Mouse (Mus musculus) layer of hippocampus, adult 18-20 months (tissue): ENCODE results near the gene Notch3. TPM values are rescaled to one million over a fixed set of nuclear protein-coding genes. Genes with fewer than 3 reads are reported as not detected.
"Not testable (repeated sequence)": the region's sequence is repeated elsewhere in the genome, so short reads cannot be mapped to it uniquely, and the experiment has no call there.

ENCODE experiments used
- DNase-seq, 2 experiments: peaks; one replicate each; pipeline ENCODE4 v3.0.0; 2022; ENCODE audit warnings: low spot score in 2 of 2
- long read RNA-seq: library from polyadenylated mRNA; stranded (forward); transcript quantifications from one replicate; pipeline ENCODE4 v2.0.0, GENCODE M21; 2021
- total RNA-seq, 2 experiments: library from RNA; stranded (reverse); gene quantifications; 2 replicates each; pipeline ENCODE4 v1.2.3; 2021

The Notch3 gene
- 1 to 10 TPM; 4.4 to 5.0 TPM for total RNA-seq
- long read RNA-seq, full-length matches to known transcripts = 3 of 3 reads
- long read RNA-seq, partial matches to known transcripts = 0 of 3 reads
- long read RNA-seq, other reads (novel, unspliced or antisense) = 0 of 3 reads

DNA sequence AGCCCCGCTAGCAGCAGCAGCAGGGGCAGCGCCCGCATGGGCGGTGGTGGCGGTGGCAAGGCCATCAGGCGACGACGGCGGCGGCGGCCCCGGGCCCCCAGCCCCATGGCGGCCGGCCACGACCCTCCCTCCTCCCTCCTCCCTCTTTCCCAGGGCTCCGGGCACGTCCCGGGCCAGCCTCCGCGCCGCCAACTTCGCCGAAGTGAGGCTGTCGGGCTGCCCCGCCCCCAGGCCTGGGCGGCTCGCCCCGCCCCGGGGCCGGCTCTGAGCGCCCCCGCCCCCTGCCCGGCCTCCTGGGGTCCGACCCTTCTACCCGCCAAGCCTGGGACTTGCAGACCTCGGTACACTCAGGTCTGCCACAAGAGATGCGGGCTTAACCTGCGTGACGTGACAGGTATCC is at the start of gene Notch3:
Gene Notch3 (minus strand): TSS at position 166 of the 400 bp plus-strand sequence.
- no peak for DNase-seq

DNA sequence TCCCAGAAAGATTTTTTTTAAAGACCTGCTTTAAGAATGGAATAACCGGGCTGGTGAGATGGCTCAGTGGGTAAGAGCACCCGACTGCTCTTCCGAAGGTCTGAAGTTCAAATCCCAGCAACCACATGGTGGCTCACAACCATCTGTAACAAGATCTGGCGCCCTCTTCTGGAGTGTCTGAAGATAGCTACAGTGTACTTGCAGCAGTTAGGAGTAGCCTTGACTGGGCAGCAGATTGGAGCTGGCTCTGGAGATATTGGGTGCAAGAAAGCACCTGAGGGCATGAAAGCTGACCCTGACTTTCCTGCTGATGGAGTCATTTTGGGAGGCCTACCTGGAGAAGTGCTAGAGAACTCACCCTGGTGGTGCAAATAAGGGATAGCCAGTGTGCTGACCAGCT is 48.9 kb upstream of the Notch3 start:
- DNase-seq = not testable (repeated sequence)

DNA sequence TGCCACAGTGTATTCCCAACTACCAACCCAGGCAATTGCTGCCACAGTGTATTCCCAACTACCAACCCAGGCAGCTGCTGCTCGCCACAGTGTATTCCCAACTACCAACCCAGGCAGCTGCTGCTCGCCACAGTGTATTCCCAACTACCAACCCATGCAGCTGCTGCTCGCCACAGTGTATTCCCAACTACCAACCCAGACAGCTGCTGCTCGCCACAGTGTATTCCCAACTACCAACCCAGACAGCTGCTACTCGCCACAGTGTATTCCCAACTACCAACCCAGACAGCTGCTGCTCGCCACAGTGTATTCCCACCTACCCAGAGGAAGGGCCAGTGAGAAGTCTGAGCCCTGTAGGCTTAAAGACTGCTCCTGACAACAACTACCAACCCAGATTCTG is 44.9 kb upstream of the Notch3 start:
- not testable (repeated sequence) for DNase-seq

DNA sequence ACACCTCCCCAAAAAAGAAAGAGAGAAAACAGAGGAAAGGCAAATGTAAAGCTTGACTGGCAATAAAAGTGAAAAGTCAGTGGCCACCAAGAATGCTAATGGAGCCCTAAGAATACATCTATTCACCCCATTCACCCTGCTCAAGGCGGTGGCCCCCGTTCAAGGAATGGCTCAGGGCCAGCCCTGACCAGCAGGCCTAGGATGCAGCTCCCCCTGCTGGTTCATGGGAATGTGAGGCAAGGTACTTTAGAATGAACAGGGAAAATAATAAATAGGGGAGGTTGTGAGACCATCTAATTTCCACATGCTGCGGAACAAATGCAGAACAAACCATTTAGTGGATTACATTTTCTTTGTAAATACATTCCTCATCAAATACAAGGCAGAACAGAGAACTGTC is 43.1 kb upstream of the Notch3 start:
- peak in 1 of 2 experiments; percentile 63 for DNase-seq

DNA sequence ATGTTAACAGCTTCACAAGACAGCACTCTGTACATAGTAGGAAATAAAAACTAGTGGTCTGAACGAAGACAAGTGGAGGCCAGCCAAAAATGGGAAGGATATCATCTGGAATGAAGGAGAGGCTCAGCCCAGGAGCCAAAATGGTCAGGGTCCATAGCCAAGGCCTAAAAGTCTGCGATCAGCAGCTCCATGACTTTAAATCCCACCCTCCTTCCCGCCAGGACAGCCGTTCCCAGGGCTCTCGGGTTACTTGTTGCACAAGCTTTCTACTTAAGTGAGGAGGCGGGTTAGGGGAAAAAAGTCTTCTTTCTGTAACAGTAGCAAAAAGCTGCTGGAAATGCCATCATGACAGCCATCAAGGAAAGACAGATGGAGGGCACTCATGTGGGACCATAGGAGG is 42.5 kb upstream of the Notch3 start:
- no peak for DNase-seq

DNA sequence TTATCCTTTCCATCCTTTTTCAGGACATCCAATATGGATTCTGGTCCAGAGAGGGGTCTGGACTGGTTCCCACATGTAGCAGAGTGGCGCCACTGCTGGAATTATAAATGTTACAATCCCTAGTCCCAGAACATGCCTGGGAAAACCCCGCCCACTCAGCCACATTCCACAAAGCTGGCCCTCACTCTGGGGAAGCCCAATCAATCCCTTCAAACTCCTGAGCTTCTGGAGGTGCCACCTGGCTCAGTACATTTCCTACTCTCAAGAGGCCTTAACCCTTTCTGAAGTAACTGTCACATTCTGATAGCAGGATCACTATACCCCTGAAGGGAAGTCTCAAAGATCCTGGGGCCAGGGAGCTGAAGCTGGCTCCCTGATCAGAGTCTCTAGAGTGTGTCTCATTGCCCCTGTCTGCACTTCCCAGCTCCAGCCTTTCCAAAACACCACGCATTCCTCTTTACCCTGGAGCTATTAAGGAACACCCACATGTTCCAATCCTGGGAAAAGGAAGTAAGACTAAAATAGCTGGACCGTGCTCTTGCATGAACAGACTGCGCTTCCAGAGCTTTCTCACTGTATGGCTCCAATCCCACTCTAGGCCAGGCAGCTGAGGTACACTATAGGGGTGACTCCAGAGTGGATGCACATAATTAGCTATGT is 41.1 kb upstream of the Notch3 start:
- DNase-seq = peak in 1 of 2 experiments; percentile 25

DNA sequence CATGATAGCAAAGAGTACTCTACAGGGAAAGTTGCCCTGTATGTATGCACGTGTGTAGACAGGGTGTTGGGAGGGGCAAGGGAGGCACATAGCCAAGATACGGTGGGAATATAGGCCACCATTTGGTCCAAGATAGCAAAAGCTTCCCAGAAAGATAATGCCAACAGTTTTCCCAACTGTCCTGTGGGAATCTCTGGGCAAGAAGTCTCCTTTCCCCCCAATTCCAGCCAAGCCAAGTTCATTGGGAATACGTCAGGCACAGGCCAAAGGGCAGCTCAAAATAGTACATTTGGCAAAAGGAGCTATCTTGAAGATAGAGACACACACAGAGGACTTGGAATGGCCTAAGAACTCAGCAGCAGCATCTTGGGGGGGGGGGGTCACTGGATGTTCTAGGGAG is 38.7 kb upstream of the Notch3 start:
- no peak for DNase-seq

DNA sequence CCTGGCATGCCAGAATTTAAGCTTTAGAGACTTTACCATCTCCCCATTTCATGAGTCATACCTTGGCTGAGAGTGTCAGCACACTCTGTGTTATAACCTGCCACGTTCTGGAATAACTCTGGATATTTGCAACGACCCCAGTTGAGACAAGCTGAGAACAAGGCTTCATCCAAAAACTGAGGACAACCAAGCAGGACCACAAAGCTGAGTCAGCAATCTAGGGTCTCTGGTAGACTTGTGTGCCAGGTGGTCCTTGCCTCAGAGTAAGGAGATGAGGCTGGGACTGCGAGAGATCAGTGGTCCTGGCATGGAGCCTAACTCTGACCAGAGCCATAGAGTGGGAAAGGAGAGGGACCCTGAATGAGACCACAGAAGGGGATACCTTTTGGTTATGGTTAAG is 36.3 kb upstream of the Notch3 start:
- DNase-seq = no peak

DNA sequence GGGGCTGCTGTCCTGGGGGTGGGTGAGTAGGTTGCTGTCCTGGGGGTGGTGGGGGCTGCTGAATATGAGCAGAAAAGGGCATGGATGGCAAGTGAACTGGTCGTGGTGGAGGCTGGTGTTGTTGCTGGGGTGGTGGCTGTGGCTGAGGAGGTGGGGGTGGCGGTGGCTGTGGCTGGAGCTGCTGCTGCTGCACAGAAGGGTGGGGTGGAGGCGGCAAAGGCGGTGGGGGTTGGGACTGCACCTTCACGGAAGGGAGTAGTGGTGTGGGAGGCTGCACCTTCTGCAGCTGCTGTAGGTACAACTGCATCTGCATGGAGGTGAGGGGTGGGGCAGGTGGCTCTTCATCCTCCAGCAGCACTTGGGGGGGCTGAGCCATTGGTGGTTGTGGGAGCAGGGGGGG is 34.4 kb upstream of the Notch3 start:
- DNase-seq = no peak

DNA sequence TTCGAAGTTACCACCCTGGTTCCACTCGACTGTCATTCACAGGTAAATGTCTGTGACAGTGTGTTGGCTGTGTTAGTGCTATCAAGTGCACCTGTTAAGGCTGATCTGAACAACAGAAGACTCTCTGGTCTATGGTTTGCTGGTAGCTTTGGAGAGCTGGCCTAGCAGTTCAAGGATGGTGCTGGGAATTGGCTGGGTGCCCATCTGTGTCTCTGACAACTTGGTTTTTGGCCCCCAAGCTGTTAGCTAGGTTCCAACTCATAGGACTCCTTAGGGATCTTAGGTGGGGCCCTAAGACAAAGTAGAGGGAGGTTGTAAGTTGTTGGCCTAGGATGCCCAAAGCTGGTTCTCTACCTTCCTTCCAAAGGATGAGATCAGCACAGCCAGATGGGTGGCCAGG is 33.1 kb upstream of the Notch3 start:
- no peak for DNase-seq

DNA sequence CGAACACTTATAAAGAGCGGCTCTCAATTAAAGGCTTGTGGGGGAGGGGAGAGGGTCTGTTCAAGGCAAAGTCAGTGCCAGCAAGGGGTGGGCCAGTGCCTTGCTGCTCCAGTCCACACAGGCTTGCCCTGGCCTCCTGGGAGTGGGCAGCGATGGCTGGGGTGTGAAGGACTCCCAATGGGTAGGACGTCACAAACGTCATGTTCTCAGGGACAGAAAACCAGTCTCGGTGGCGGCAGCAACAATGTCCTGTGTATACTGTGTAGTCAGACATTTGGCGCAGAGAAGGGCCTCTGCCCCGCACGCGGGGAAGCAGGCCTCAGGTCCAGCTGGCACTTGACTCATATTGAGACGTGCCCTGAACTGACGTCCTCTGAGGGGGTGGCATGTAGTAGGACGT is 30.5 kb upstream of the Notch3 start:
- DNase-seq = no peak

DNA sequence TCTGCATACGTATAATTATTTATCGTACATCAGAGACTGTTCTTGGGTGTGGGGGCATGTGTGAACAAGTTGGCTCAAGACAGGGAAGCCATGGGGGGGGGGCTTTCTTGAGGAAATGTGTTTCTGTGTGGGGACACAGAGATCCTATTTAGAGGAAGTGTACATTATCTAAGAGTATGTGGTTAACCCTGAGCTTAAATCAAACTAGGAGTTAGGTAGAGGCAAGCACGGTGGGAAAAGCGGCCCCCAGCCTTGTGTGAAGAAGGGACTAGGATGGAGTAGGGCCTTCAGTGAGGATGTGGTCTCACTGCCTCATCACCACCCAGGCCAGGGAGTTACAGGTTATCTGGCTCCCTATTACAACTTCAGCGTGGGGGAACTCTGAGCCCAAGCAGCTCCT is 29.1 kb upstream of the Notch3 start:
- no peak for DNase-seq

DNA sequence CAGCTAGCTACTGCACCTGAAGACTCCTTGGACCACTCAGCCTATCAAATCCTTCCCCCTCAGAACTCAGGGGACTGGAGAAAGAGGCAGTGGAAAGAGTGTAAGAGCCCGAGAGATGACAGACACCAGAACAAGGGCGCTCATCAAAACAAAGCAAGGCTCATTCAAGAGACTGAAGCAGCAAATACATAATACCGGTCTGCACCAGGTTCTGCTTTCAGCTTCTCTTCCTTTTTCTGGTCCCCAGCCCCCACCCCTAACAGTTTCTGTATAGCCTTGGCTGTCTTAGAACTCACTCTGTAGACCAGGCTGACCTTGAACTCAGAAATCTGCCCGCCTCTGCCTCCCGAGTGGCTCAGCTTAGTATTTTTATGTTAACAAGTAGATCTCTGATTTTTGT is 26.4 kb upstream of the Notch3 start:
- DNase-seq = no peak

DNA sequence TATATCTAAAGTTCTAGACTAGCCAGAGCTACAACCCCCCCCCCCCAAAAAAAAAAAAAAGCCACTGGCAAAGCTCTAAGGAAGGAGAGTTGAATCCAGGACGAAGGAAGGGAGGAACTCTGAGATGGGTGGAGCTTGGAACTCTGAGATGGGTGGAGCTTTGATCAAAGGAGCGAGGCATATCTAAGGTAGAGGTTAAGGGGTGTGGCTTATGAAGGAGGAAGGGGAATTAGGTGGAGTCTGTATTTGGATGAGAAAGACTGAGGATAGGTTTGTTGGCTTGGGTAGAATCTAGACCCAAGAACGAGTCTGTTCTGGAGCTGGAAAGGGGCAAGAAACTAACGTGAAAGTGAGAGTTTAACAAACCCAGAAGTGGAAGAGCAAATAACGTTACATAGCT is 23.2 kb upstream of the Notch3 start:
- no peak for DNase-seq

DNA sequence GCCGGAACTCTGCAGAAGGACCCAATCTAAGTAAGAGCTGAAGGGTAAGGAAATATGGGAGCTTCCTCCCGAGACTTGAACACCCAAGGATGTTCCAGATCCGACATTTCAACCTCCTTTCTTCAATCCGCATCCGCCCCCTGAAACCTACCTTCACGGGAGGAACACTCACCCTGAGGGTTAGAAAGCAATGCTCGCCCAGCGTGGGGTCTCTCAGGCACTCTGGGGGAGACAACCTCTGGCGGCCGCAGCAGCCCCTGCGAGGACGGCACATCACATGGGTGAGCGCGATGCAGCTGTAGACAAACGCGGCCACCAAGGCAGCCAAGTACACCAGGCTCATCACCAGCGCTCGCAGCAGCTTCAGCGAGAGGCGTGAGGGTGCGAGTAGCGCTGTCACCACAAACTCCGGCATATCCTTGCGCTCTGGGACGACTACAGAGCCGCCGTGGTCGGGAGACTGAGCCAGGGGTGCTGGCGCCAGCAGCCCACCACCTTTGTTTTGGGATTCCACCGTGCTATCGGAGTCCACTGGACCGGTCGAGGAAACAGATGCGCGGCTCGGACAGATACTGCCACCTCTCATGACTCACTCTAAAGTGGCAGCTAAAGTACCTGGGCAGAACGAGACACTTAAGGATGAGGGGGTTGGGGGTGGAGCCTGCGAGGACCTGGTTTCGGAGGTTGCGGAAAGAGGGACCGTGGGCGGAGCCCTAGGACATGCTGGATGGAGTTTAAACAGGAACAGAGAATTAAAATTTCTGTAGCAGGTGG is 22.4 kb upstream of the Notch3 start, which contains the start of gene Ephx3:
Gene Ephx3 (minus strand): TSS at position 687 of the 774 bp plus-strand sequence.
- DNase-seq = no peak

DNA sequence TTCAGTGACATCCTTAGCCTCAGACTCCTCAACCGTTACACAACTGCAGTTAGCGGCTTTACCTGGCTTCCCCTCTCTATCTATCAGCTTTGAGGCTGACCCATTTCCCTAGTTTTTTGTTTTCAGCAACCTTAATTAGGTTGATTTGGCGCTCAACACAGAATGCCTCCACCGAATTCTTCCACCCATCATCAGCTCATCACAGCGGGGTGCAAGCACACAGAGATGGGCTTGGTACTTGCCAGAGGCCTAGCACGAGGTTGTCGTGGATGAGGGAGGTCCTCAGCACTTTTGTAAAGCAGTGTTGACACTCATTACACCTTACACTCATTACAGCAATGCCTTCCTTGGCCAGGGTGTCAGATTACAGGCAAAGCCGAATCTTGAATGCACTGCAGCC is 16.4 kb upstream of the Notch3 start:
- no peak for DNase-seq

DNA sequence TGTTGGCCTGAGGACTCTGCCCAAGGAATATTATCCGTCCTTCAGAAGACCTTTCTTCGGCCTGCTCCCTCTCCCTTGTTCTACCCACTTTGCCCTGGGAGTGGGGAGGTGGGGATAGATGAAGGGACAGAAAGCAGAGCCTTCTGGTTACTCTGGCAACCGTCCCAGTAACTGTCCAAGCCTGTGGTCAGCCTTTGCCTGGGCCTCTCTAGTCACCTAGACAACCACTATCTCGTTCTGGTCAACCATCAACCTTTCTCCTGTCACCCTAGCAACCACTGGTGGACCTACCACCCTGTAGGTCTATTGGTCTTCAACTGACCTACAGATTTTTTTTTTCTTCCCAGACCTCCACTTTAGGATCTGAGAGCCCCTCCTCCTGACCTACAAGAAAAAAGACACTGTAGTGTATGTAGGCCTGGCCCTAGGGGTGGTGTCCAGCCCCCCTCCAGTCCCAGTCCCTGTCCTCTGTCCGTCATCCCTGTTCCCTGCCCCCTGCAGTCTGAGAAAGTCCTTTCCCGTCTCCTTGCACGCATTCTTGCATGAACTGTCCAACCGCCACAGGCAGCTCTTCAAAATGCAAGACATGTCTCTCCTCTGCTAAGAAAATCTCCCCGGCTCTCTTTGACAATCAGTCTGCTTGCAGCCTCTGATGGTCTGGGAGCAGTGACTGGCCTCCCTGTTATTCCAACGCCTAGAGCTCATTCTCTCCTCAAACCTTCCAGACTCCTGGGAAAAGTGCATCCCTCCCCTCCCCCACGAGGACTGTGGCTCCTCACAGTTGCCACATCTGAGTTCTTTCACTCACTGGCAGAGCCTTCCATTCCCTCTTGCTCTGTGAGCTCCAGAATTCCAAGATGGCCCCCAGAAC is 13.2 kb upstream of the Notch3 start:
- no peak for DNase-seq

DNA sequence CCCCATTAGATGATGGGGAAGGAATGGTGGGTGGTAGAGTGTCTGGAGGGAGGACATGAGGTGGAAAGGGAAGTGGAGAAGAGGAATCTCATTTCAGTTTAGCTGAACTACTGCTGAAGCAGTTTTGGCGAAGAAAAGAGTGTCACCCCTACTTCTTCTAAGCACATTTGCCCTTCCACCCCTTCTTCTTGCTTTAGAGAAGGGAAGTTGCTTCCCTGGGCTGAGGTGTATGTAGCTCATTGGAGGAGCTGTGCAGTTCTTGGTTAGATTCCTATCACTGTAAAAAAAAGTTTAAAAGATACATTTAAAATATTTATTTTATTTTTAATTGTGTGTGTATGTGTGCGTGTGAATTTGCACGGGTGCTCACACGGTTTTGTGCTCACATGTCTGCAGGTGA is 10.3 kb upstream of the Notch3 start:
- no peak for DNase-seq

DNA sequence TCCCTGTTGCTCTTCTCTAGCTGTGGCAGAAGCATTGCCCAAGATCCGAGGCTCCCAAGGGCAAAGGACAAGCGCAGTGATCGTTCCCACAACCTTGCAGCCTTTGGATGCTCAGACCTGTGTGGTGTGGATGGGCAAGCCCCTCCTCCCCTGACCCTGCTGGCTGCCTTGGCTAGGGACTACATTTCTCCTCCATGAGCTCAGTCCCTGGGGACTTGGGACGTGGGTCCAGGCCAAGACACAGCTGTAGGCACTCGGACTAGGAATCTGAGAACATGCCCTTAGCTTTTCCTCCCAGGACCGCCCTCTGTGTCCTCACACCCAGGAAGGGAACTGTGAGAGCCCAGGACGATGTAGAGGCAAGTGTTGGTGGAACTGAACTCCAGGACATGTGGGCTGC is 6.5 kb upstream of the Notch3 start:
- DNase-seq = no peak

DNA sequence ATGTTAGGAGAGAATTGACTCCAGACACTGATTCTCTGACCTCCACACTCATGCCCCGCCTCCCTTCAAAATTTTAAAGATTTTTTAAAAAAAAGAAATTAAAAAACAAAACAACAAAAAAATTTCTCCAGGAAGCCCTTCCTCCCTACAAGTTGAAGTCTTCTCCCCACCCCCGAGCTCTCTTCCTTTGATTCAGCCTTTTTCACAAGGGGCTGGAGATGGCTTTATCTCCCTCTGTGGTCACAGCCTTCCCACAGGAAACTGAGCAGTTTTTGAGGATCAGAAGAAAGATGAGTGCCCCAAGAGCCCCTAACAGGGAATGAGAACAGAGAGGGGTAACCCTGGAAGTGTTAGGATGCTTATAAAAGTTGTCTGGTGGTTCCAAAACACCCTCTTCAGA is 5.8 kb upstream of the Notch3 start:
- no peak for DNase-seq

DNA sequence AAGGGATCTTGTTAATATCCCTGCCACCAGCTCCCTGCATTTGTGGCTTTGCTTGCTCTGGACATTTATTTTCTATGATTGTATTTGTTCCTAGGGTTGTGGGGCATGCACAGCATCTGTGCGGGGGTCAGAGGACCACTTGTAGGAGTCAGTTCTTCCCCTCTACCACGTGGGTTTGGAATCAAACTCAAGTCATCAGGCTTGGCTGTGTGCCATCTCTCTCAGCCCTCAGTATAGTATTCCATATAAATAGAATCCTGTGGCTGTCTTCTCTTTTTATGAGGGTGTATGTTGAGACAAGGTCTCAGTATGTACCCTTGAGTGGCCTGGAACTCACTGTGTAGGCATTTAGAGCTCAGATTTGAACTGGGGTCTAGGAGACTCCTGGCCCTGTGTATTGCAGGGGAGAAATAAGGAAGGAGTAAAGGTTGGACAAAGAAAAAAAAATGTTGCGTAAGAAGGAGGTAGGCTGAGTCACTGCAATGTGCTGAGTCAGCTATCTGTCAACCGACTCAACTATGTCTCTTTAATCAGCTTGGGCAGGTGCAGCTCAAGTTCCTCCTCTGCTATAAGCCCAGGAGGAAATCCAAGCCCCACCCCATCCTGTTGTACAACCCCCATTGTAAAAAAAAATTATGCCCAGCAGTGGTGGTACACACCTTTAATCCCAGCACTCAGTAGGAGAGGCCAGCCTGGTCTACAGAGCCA is 3.0 kb upstream of the Notch3 start:
- no peak for DNase-seq
